Mouse (Mus musculus) stomach, embryonic 15.5 days (tissue): ENCODE data around the gene Hacd1. TPM values are rescaled to one million over a fixed set of nuclear protein-coding genes. Genes with fewer than 3 reads are reported as not detected.

Experiments
- ATAC-seq: fragments of 200-750 bp; cut with Nextera tagmentation; 2 replicates; pipeline ENCODE4 v1.8.0; 2017; ENCODE audit warnings: low read depth, moderate number of reproducible peaks, moderate TSS enrichment; ENCODE audit not compliant: insufficient read depth, low FRiP score
- H3K27ac ChIP-seq: fragments of 300-500 bp; sonication (generic); 2 replicates; pipeline ENCODE4 v1.5.1; 2015; ENCODE audit warnings: mild to moderate bottlenecking, inconsistent platforms
- H3K27me3 ChIP-seq: fragments of 300-500 bp; sonication (generic); replicated peaks from 2 replicates; pipeline ENCODE4 v1.6.1; 2015; ENCODE audit warnings: inconsistent platforms
- H3K36me3 ChIP-seq: fragments of 300-500 bp; sonication (generic); 2 replicates; pipeline ENCODE4 v1.6.1; 2015; ENCODE audit warnings: inconsistent platforms
- H3K4me1 ChIP-seq: fragments of 300-500 bp; sonication (generic); 2 replicates; pipeline ENCODE4 v1.6.1; 2015; ENCODE audit warnings: inconsistent platforms
- H3K4me2 ChIP-seq: fragments of 300-500 bp; sonication (generic); 2 replicates; pipeline ENCODE4 v1.6.1; 2015; ENCODE audit warnings: mild to moderate bottlenecking, inconsistent platforms
- H3K4me3 ChIP-seq: fragments of 300-500 bp; sonication (generic); replicated peaks from 2 replicates; pipeline ENCODE4 v1.5.1; 2015; ENCODE audit warnings: inconsistent platforms
- H3K9ac ChIP-seq: fragments of 300-500 bp; sonication (generic); 2 replicates; pipeline ENCODE4 v1.6.1; 2015; ENCODE audit warnings: inconsistent platforms
- H3K9me3 ChIP-seq: fragments of 300-500 bp; sonication (generic); 2 replicates; pipeline ENCODE4 v1.6.1; 2016; ENCODE audit warnings: inconsistent platforms
- WGBS: fragments of 180-500 bp; shearing (Covaris S2); methylation state at CpG from one replicate; pipeline ENCODE4 v1.1.7; 2015; 5-methylcytosine and 5-hydroxymethylcytosine counted together
- polyA plus RNA-seq: library from polyadenylated mRNA; unstranded; fragments of >200 nt; fragmentation: Nextera tagmentation; extraction: Ambion mirVana; gene quantifications from 2 replicates; pipeline ENCODE4 v1.2.1, GENCODE M21; 2015

Hacd1 gene
- polyA plus RNA-seq, 1 experiment from 2014 or later: 129 TPM

DNA sequence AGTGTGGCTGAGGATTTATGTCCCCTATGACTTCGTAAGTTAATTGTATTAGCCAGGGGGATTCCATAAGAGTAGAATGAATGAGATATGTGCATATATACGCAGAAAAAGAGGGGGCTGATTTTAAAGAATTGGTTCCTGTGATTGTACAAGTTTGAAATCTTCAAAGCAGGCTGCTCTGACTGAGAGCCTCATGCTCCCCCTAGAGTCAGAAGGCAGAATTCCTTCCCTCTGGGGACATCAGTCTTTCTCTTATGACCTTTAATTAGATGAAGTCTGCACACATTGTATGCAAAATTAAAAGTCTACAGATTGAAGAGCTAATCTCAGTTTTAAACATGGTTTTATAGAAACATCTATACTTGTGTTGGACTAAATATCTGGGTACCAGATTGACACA is 117.8 kb downstream of the Hacd1 start:
- Histone ChIP-seq H3K27me3 (no peaks in the 10 kb centered on the region), H3K36me3 (no peaks in the 10 kb centered on the region), H3K27ac (no peak overlapping the region), H3K9ac (no peak overlapping the region), H3K4me1 (no peaks in the 10 kb centered on the region), H3K9me3 (no peaks in the 10 kb centered on the region), H3K4me3 (no peak overlapping the region), H3K4me2 (no peak overlapping the region)
- 43% methylated on average over 2 of the region's 2 CpGs for WGBS
- ATAC-seq: no peak

DNA sequence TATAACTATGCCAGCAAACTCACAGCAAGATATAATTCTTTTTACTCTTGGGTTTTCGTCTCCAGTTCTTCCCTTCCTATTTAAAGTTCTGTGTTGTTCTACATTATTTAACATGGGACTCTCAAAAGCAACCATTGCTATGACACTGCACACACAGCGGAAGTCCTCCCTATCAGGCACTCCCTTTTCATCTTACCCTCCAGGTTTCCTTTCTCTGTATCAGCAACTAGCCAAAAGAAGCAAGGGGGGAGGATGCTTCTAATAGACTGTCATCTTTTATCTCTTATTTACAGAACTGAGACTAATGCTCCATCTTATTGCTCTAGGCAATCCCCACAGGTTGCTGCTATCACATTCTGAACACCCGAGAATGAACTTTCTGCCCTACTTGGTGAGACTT is 120.6 kb downstream of the Hacd1 start:
- H3K9ac ChIP-seq: no peak overlapping the region
- no peak for ATAC-seq
- no peak overlapping the region for H3K4me2 ChIP-seq
- H3K27ac ChIP-seq: no peak overlapping the region
- no peaks in the 10 kb centered on the region for H3K4me1 ChIP-seq
- H3K4me3 ChIP-seq: no peak overlapping the region
- 70% methylated on average over 3 of the region's 3 CpGs for WGBS
- H3K27me3 ChIP-seq: no peaks in the 10 kb centered on the region
- H3K9me3 ChIP-seq: no peaks in the 10 kb centered on the region
- H3K36me3 ChIP-seq: no peaks in the 10 kb centered on the region

DNA sequence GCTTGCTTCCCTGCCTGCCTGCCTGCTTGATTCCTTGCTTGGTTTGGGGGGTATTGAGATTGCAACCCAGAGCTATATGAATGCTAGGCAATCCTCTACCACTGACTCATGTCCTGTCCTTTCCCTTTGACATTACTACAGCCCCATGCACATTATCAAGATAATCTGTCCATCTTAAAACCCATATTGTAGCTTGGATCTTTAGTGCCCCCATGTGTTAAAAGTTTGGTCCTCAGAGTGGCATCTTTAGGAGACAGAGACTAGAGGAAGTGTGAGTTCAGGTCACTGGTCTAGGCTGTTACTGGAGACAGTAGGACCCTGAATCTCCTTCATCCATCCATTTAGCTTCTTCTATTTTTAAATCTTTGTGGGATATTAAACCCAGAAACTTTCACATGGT is 123.7 kb downstream of the Hacd1 start:
- ATAC-seq: no peak
- Histone ChIP-seq H3K36me3 (no peaks in the 10 kb centered on the region), H3K9ac (no peak overlapping the region), H3K9me3 (no peaks in the 10 kb centered on the region), H3K4me1 (no peaks in the 10 kb centered on the region), H3K4me2 (no peak overlapping the region), H3K27me3 (no peaks in the 10 kb centered on the region), H3K4me3 (no peak overlapping the region), H3K27ac (no peak overlapping the region)

DNA sequence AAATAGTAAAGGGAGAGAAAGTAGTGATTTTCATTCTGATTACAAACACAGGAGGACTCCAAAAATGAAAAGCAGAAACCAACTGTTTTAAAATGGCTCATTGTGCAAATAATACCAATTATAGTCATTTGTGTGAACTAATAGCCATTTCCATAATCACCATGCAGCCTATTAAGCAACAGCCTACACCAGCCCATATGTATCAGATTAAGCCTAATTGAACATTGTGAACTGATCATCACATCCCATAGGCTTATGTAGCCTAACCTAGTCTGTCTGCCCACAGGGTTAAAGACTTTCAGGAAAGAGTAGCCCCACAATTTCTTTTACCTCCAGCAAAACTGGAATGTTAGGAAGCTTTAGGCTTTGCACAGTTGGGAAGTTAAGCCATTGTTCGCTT is 125.2 kb downstream of the Hacd1 start:
- Histone ChIP-seq H3K4me2 (no peak overlapping the region), H3K36me3 (no peaks in the 10 kb centered on the region), H3K4me3 (no peak overlapping the region), H3K9ac (no peak overlapping the region), H3K4me1 (no peaks in the 10 kb centered on the region), H3K9me3 (no peaks in the 10 kb centered on the region), H3K27me3 (no peaks in the 10 kb centered on the region), H3K27ac (no peak overlapping the region)
- no peak for ATAC-seq
- WGBS: 84% methylated on average over 1 of the region's 1 CpGs

DNA sequence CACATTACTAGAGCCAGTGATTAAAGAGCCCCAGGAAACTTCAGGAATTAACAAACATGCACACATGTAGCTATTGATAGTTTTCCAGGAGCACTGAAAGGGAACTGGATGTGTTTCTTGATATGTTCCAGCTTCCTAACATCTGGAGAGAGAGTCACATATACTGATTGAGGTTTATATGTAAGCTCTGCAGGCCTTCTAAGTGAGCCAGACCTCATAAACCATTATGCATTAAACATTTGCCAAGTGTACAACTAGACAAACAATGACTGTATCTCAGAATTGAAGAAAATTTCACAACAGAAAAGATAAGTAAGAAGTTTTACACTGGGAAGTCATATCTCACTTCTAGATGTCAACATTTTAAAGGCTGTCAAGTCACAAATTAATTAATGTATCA is 167.4 kb downstream of the Hacd1 start:
- H3K4me3 ChIP-seq: no peak overlapping the region
- H3K27me3 ChIP-seq: no peaks in the 10 kb centered on the region
- H3K4me2 ChIP-seq: no peak overlapping the region
- H3K9ac ChIP-seq: no peak overlapping the region
- H3K27ac ChIP-seq: no peak overlapping the region
- H3K4me1 ChIP-seq: no peaks in the 10 kb centered on the region
- H3K9me3 ChIP-seq: no peaks in the 10 kb centered on the region
- no peak for ATAC-seq
- H3K36me3 ChIP-seq: no peaks in the 10 kb centered on the region

DNA sequence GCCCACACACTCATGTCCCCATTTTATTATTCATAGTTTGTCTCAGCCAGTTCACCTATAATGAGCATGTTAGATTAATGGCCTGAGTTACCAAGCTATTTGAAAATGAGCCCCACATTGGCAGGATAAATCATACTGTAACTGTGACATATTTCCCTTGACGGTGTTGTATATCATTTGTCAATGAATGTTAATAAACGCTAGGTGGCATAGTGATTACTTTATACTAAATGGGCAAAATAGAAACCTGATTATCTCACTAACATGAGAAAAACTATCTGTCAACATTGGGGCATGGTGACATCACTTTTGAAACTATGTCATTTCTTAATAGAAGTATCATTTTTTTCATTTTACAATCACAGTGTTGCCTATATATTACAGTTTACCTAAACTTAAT is 198.5 kb downstream of the Hacd1 start:
- Histone ChIP-seq H3K9me3 (no peaks in the 10 kb centered on the region), H3K27ac (no peak overlapping the region), H3K4me3 (no peak overlapping the region), H3K4me2 (no peak overlapping the region), H3K27me3 (no peaks in the 10 kb centered on the region), H3K36me3 (no peaks in the 10 kb centered on the region), H3K9ac (no peak overlapping the region), H3K4me1 (no peaks in the 10 kb centered on the region)
- WGBS: 34% methylated on average over 2 of the region's 2 CpGs
- no peak for ATAC-seq

DNA sequence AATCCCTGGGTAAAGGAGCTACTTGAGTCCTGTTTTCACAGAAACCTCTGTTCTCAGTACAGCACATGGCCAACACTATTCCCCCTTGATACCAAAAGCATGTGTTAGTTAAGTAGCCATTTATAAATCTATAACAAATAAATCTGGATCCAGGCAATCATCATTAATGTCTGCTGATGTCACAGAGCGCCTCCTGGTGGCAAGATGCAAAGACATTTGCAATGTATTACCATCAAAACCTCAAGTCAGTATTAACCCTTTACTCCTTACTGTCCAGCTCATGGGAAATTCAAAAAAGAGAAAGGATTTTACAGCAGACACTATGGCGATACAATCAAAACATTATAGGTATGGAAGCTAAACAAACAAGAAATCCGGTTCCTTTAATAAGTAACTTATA is 200.4 kb downstream of the Hacd1 start:
- 60% methylated on average over 3 of the region's 3 CpGs for WGBS
- H3K27me3 ChIP-seq: no peaks in the 10 kb centered on the region
- no peak overlapping the region for H3K9ac ChIP-seq
- no peak overlapping the region for H3K27ac ChIP-seq
- H3K36me3 ChIP-seq: no peaks in the 10 kb centered on the region
- H3K9me3 ChIP-seq: no peaks in the 10 kb centered on the region
- no peaks in the 10 kb centered on the region for H3K4me1 ChIP-seq
- no peak overlapping the region for H3K4me2 ChIP-seq
- ATAC-seq: no peak
- H3K4me3 ChIP-seq: no peak overlapping the region

DNA sequence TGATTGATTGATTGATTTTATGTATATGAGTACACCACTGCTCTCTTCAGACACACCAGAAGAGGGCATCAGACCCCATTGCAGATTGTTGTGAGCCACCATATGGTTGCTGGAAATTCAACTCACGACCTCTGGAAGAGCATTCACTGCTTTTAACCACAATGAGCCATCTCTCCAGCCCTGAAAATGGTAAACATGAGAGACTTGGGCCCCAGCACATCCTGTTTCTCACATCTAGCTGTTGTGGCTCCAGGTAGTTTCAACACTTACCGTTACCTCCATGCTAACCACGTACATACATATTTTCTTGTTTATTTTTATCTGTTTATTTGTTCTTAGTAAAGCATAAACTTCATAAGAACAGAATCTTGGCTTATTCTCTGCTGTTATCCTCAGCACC is 219.6 kb downstream of the Hacd1 start:
- no peak for ATAC-seq
- no peak overlapping the region for H3K27ac ChIP-seq
- no peak overlapping the region for H3K4me3 ChIP-seq
- H3K36me3 ChIP-seq: no peaks in the 10 kb centered on the region
- 78% methylated on average over 3 of the region's 3 CpGs for WGBS
- H3K27me3 ChIP-seq: no peaks in the 10 kb centered on the region
- H3K4me1 ChIP-seq: no peaks in the 10 kb centered on the region
- no peak overlapping the region for H3K9ac ChIP-seq
- H3K4me2 ChIP-seq: no peak overlapping the region
- H3K9me3 ChIP-seq: no peaks in the 10 kb centered on the region

DNA sequence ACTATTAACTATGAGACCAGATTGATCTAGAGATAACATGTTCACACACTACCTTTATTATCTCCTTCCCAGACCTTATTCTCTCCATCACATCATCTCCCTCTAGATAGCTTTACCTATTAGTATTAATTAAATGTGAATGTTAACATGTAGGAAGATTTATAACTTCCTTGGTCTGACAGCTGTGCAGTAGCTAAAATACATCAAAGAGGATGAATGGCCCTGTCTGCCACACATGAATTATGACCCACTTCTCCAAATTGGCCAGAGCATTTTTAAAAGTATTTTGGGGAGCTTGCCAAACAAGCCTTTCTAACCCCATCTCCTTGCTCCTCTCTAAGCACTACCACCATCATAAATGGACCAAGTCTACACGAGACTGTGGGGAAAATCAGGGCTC is 220.9 kb downstream of the Hacd1 start:
- H3K27me3 ChIP-seq: no peaks in the 10 kb centered on the region
- no peaks in the 10 kb centered on the region for H3K4me1 ChIP-seq
- H3K4me2 ChIP-seq: no peak overlapping the region
- no peak for ATAC-seq
- no peak overlapping the region for H3K27ac ChIP-seq
- H3K9ac ChIP-seq: no peak overlapping the region
- 22% methylated on average over 1 of the region's 1 CpGs for WGBS
- H3K36me3 ChIP-seq: no peaks in the 10 kb centered on the region
- no peak overlapping the region for H3K4me3 ChIP-seq
- no peaks in the 10 kb centered on the region for H3K9me3 ChIP-seq

DNA sequence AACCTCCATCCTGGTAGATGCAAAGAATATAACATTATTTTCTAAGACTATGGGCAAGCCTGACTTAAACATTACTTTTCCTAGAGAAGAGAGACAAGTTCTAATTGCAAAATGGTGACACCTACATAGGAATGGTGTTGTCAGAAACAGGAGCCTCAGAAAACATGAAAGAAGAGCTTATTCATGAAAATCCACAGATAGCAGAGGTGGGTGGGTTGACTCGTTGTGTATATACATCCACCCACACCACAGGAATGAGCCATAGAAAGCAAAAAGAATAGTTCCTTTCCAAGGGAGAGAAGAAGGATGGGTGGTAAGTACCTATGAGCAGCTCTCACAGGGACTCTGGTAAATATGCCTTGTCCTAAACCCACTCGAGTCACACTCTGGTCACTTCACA is 239.3 kb downstream of the Hacd1 start:
- Histone ChIP-seq H3K27ac (no peak overlapping the region), H3K27me3 (no peaks in the 10 kb centered on the region), H3K9ac (no peak overlapping the region), H3K36me3 (no peaks in the 10 kb centered on the region), H3K9me3 (no peaks in the 10 kb centered on the region), H3K4me2 (no peak overlapping the region), H3K4me1 (no peaks in the 10 kb centered on the region), H3K4me3 (no peak overlapping the region)
- WGBS: 89% methylated on average over 2 of the region's 2 CpGs
- ATAC-seq: no peak

DNA sequence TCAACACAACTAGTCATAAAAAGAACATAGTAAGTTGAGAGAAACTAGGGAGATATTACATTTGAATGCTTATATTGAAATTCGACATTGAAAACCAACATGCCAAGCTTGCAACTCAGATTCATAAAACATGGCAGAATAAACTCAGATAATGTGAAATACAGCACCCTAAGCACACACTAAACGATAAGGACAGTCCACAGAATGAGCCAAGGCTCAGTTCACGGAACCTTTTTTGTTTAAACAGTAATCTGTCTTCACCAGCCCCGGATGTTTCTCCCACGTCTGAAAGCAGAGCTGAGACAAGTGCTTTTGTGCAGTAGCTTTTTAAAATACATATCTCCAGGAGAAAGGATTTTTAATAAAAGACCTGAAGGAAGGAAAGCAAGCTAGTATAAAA is 247.3 kb downstream of the Hacd1 start:
- no peaks in the 10 kb centered on the region for H3K9me3 ChIP-seq
- H3K4me2 ChIP-seq: no peak overlapping the region
- H3K27ac ChIP-seq: no peak overlapping the region
- H3K27me3 ChIP-seq: no peaks in the 10 kb centered on the region
- no peaks in the 10 kb centered on the region for H3K36me3 ChIP-seq
- H3K4me1 ChIP-seq: no peaks in the 10 kb centered on the region
- H3K4me3 ChIP-seq: no peak overlapping the region
- WGBS: 28% methylated on average over 5 of the region's 5 CpGs
- H3K9ac ChIP-seq: no peak overlapping the region
- peak; percentile 82 for ATAC-seq

DNA sequence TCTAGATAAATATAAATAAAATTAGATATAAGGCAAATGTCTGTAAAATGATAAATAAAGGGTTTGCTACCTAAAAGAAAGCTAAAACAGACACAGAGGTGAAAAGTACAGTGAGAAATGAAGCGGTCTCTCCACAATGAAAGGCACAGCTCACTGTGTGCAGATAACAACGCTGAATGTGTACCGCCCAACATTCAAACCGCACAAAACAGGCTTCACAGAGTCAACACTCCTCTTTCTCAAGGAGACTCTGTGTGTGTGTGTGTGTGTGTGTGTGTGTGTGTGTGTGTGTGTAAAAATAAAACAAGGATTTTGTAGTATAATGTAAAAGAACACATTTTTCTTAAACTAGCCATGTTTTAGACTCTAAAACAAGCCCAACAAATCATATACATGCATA is 247.9 kb downstream of the Hacd1 start:
- no peak overlapping the region for H3K9ac ChIP-seq
- H3K36me3 ChIP-seq: no peaks in the 10 kb centered on the region
- H3K4me2 ChIP-seq: no peak overlapping the region
- no peaks in the 10 kb centered on the region for H3K27me3 ChIP-seq
- no peak overlapping the region for H3K4me3 ChIP-seq
- H3K4me1 ChIP-seq: no peaks in the 10 kb centered on the region
- no peaks in the 10 kb centered on the region for H3K9me3 ChIP-seq
- ATAC-seq: no peak; the same call in 1 of the 2 replicates
- H3K27ac ChIP-seq: no peak overlapping the region
- WGBS: 35% methylated on average over 4 of the region's 4 CpGs

DNA sequence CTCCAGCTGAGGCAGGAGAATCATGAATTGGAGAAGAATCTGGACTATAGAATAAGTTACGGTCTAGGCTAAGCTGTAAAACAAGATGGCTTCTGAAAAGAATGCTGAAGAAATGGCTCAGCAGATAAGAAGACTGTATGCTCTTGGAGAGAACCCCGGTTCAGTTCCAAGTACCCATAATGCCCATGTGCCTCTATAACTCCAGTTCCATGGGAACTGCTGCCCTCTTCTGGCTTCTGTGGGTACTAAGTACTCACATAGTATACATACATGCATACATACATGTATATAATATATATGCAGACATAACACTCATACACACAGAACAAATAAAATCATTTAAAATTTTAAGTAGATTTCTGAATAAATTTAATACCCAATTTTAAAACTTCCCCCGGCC is 249.8 kb downstream of the Hacd1 start:
- H3K9ac ChIP-seq: no peak overlapping the region

More for the DNA sequence above, 249.8 kb downstream of the Hacd1 start:
- 86% methylated on average over 3 of the region's 3 CpGs for WGBS
- Histone ChIP-seq H3K27ac (no peak overlapping the region), H3K9me3 (no peaks in the 10 kb centered on the region), H3K4me3 (no peak overlapping the region), H3K36me3 (no peaks in the 10 kb centered on the region), H3K4me2 (no peak overlapping the region), H3K27me3 (no peaks in the 10 kb centered on the region), H3K4me1 (no peaks in the 10 kb centered on the region)
- no peak for ATAC-seq
